Mouse (Mus musculus) myocyte (in vitro differentiated cells): Measurements from ENCODE around the gene S100a4.

Experiments
- MAX ChIP-seq: IDR thresholded peaks from one replicate; pipeline ENCODE4 v1.6.1; 2011; ENCODE audit warnings: low read depth, mild to moderate bottlenecking, control low read depth
- MYOG ChIP-seq, 3 experiments: IDR thresholded peaks; one replicate each; pipeline ENCODE4 v1.6.1; 2011; ENCODE audit warnings: control low read depth in 2 of 3, low read depth in 2 of 3, mild to moderate bottlenecking in 2 of 3; ENCODE audit not compliant: insufficient read length in 2 of 3, control insufficient read depth in 1 of 3, insufficient read depth in 1 of 3
- POLR2A ChIP-seq: IDR thresholded peaks from one replicate; pipeline ENCODE4 v1.6.1; 2011; ENCODE audit warnings: low read depth, mild to moderate bottlenecking, control low read depth, moderate library complexity; ENCODE audit not compliant: insufficient read length
- SRF ChIP-seq: IDR thresholded peaks from one replicate; pipeline ENCODE4 v1.6.1; 2011; ENCODE audit warnings: low read depth; ENCODE audit not compliant: control insufficient read depth, insufficient read length
- TCF12 ChIP-seq: IDR thresholded peaks from one replicate; pipeline ENCODE4 v1.6.1; 2011; ENCODE audit warnings: mild to moderate bottlenecking, control low read depth; ENCODE audit not compliant: poor library complexity, insufficient read depth, severe bottlenecking

- TF ChIP-seq POLR2A (no peak), SRF (no peak), MYOG (IDR thresholded peaks at IDR 0.05; ENCODE audit: control insufficient read depth in 1 of 3, insufficient read depth in 1 of 3, insufficient read length in 2 of 3, low read depth in 2 of 3) (no peak), TCF12 (no peak), MAX (no peak)
Measured at GRCm38 (mm10) chr3:90605736-90606135, 2.2 kb downstream of the S100a4 start.
